Mouse (Mus musculus): ENCODE data around the gene Ecsit. TPM values are rescaled to one million over a fixed set of nuclear protein-coding genes. Genes with fewer than 3 reads are reported as not detected.

Gene Ecsit
- 56.2 and 61.3 TPM in 2 replicates for polyA plus RNA-seq (2015; fragmentation: Nextera tagmentation; extraction: Ambion mirVana)

- H3K4me2 ChIP-seq (ENCODE audit: low read length), result peak within 1 kb of the TSS; percentile 64
- DNase-seq (ENCODE audit: low spot score) (peak; percentile 99), ATAC-seq (replicated peaks; ENCODE audit: low FRiP score, low read depth) (peak; percentile 98)
- no peaks in the 10 kb centered on the region for H3K4me1 ChIP-seq (replicated peaks; ENCODE audit: insufficient read depth, low read length)
- no peaks in the 10 kb centered on the region for H3K27me3 ChIP-seq (ENCODE audit: insufficient read depth, low read length)
- H3K27ac ChIP-seq, result peak within 1 kb of the TSS; percentile 77
- H3K9ac ChIP-seq (ENCODE audit: low read depth, low read length), result peak within 1 kb of the TSS; percentile 63
- H3K4me3 ChIP-seq (replicated peaks; ENCODE audit: low read depth, low read length), result peak within 1 kb of the TSS; percentile 67
- no peaks in the 10 kb centered on the region for H3K9me3 ChIP-seq (replicated peaks; ENCODE audit: low read length)
- TF ChIP-seq CTCF (IDR thresholded peaks at IDR 0.05; ENCODE audit: low read depth), result no peak
- under 1% methylated on average over 48 of the region's 48 CpGs for WGBS
- H3K36me3 ChIP-seq (ENCODE audit: insufficient read depth, low read length), result 0 out of 2 replicates have a peak, but pooled peaks cover 1% of the 10 kb centered on the region
Observed at GRCm38 (mm10) chr9:22085022-22085834, at the start of gene Ecsit. Ecsit (minus strand) TSS chr9:22085438.

- Histone ChIP-seq H3K9ac (ENCODE audit: low read depth, low read length) (no peak overlapping the region), H3K27ac (no peak overlapping the region), H3K4me3 (replicated peaks; ENCODE audit: low read depth, low read length) (no peak overlapping the region), H3K4me1 (replicated peaks; ENCODE audit: insufficient read depth, low read length) (peaks cover 9% of the 10 kb centered on the region; the same call in 1 of the 2 replicates), H3K4me2 (ENCODE audit: low read length) (no peak overlapping the region), H3K9me3 (replicated peaks; ENCODE audit: low read length) (no peaks in the 10 kb centered on the region), H3K27me3 (ENCODE audit: insufficient read depth, low read length) (0 out of 2 replicates have a peak, but pooled peaks cover 4% of the 10 kb centered on the region), H3K36me3 (ENCODE audit: insufficient read depth, low read length) (no peaks in the 10 kb centered on the region)
- DNase-seq (ENCODE audit: low spot score) (no peak), ATAC-seq (replicated peaks; ENCODE audit: low FRiP score, low read depth) (no peak)
- WGBS, result 80% methylated on average over 7 of the region's 7 CpGs
- TF ChIP-seq CTCF (IDR thresholded peaks at IDR 0.05; ENCODE audit: low read depth), result no peak
Observed at GRCm38 (mm10) chr9:22134246-22134890, 49.1 kb upstream of the Ecsit start.

GRCm38 (mm10) chr9:22132220-22132619, 47.0 kb upstream of the Ecsit start:
- Histone ChIP-seq H3K9ac (ENCODE audit: low read depth, low read length) (no peak overlapping the region), H3K9me3 (replicated peaks; ENCODE audit: low read length) (no peaks in the 10 kb centered on the region), H3K4me2 (ENCODE audit: low read length) (peak overlapping the region; percentile 65; the same call in 1 of the 2 replicates), H3K27me3 (ENCODE audit: insufficient read depth, low read length) (0 out of 2 replicates have a peak, but pooled peaks cover 4% of the 10 kb centered on the region), H3K4me1 (replicated peaks; ENCODE audit: insufficient read depth, low read length) (peaks cover 9% of the 10 kb centered on the region; the same call in 1 of the 2 replicates), H3K27ac (no peak overlapping the region), H3K36me3 (ENCODE audit: insufficient read depth, low read length) (no peaks in the 10 kb centered on the region), H3K4me3 (replicated peaks; ENCODE audit: low read depth, low read length) (peak overlapping the region; percentile 30; the same call in 1 of the 2 replicates)
- no peak for ATAC-seq (replicated peaks; ENCODE audit: low FRiP score, low read depth)
- WGBS, result 51% methylated on average over 11 of the region's 11 CpGs
- TF ChIP-seq CTCF (IDR thresholded peaks at IDR 0.05; ENCODE audit: low read depth), result no peak
- no peak for DNase-seq (ENCODE audit: low spot score)

- Histone ChIP-seq H3K27me3 (ENCODE audit: insufficient read depth, low read length) (0 out of 2 replicates have a peak, but pooled peaks cover 4% of the 10 kb centered on the region), H3K4me1 (replicated peaks; ENCODE audit: insufficient read depth, low read length) (peaks cover 9% of the 10 kb centered on the region; the same call in 1 of the 2 replicates), H3K36me3 (ENCODE audit: insufficient read depth, low read length) (no peaks in the 10 kb centered on the region), H3K4me2 (ENCODE audit: low read length) (peak overlapping the region; percentile 65), H3K9ac (ENCODE audit: low read depth, low read length) (peak overlapping the region; percentile 37; the same call in 1 of the 2 replicates), H3K4me3 (replicated peaks; ENCODE audit: low read depth, low read length) (peak overlapping the region; percentile 30), H3K9me3 (replicated peaks; ENCODE audit: low read length) (no peaks in the 10 kb centered on the region), H3K27ac (no peak overlapping the region)
- 2% methylated on average over 35 of the region's 35 CpGs for WGBS
- no peak for TF ChIP-seq CTCF (IDR thresholded peaks at IDR 0.05; ENCODE audit: low read depth)
- ATAC-seq (replicated peaks; ENCODE audit: low FRiP score, low read depth) (peak; percentile 65), DNase-seq (ENCODE audit: low spot score) (peak; percentile 52)
Observed at GRCm38 (mm10) chr9:22131226-22131981, 46.2 kb upstream of the Ecsit start.

GRCm38 (mm10) chr9:22125246-22126027, 40.2 kb upstream of the Ecsit start:
- Histone ChIP-seq H3K9ac (ENCODE audit: low read depth, low read length) (no peak overlapping the region), H3K4me2 (ENCODE audit: low read length) (no peak overlapping the region), H3K27ac (no peak overlapping the region), H3K27me3 (ENCODE audit: insufficient read depth, low read length) (no peaks in the 10 kb centered on the region), H3K4me1 (replicated peaks; ENCODE audit: insufficient read depth, low read length) (no peaks in the 10 kb centered on the region), H3K36me3 (ENCODE audit: insufficient read depth, low read length) (no peaks in the 10 kb centered on the region), H3K4me3 (replicated peaks; ENCODE audit: low read depth, low read length) (no peak overlapping the region), H3K9me3 (replicated peaks; ENCODE audit: low read length) (no peaks in the 10 kb centered on the region)
- DNase-seq (ENCODE audit: low spot score) (no peak), ATAC-seq (replicated peaks; ENCODE audit: low FRiP score, low read depth) (no peak)
- no peak for TF ChIP-seq CTCF (IDR thresholded peaks at IDR 0.05; ENCODE audit: low read depth)
- 86% methylated on average over 15 of the region's 15 CpGs for WGBS
